Mouse (Mus musculus): Measurements from ENCODE around the gene Dgkh.

DNA sequence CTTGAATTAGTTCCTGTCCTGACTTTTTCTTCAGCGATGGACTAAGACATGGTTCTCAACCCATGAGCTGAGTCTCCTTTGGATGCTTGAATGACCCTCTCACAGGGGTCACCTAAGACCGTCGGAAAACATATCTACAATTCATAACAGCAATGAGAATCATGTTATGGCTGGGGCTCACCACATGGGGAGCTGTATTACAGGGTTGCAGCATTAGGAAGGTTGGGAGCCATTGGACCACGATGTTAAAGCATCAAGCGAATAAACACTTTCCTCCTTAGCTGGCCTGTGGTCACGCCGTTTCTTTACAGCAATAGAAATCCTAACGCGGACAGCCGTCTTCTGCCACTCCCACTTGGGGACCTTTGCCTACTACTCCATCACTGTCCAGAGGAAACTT is 62.6 kb downstream of the Dgkh start:
- TF ChIP-seq CTCF (conservative IDR thresholded peaks at IDR 0.05; ENCODE audit: low read length) (peak; percentile 20; the same call in 1 of the 2 replicates), NANOG (IDR thresholded peaks at IDR 0.05; ENCODE audit: borderline replicate concordance, low read length) (no peak)
